Mouse (Mus musculus) G1E (cell line): ENCODE data around the gene Gucd1.

ENCODE experiments used
- CTCF ChIP-seq: IDR thresholded peaks from 2 replicates; pipeline ENCODE4 v1.5.1; 2012; ENCODE audit warnings: low read depth, low read length, inconsistent platforms, mixed read lengths
- GATA2 ChIP-seq: IDR thresholded peaks from 2 replicates; pipeline ENCODE4 v1.6.1; 2012; ENCODE audit warnings: low read depth, low read length, inconsistent platforms, borderline replicate concordance
- POLR2AphosphoS5 ChIP-seq: IDR thresholded peaks from 2 replicates; pipeline ENCODE4 v1.6.1; 2012; ENCODE audit warnings: low read depth, low read length, inconsistent platforms; ENCODE audit not compliant: insufficient replicate concordance

- no peak for TF ChIP-seq CTCF
- TF ChIP-seq POLR2AphosphoS5: no peak
- no peak for TF ChIP-seq GATA2
Measured at GRCm38 (mm10) chr10:75558515-75558914, 40.7 kb upstream of the Gucd1 start.
